Mouse (Mus musculus): ENCODE measurements around the gene Rplp0. TPM values are rescaled to one million over a fixed set of nuclear protein-coding genes. Genes with fewer than 3 reads are reported as not detected.

Rplp0 gene
- polyA plus RNA-seq, 2 experiments: 2,068 to 3,411 TPM

DNA sequence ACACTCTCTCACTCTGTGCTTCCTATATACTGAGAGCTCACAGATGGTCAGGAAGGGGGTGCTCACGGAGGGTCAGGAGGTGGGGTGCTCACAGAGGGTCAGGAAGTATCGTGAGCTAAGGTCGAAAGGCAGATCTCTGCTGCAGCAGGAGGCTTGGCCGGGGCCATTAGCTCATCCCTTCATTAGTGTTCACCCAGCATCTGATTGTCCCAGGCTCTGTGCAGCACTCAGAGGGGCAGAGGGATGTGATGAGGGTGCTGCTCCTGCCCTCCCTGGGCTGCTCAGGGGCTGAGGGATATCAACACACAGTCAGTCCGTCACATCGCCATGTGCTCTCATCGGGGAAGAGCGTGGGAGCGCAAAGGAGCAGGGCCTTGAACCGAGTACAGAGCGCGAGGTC is 34.8 kb upstream of the Rplp0 start:
- 0 out of 2 replicates have a peak, but pooled peaks cover 3% of the 10 kb centered on the region for H3K36me3 ChIP-seq (ENCODE audit: control insufficient read depth, insufficient read depth, low read length)
- no peaks in the 10 kb centered on the region for H3K9me3 ChIP-seq (ENCODE audit: control insufficient read depth, low read length)
- no peak for TF ChIP-seq POLR2A (IDR thresholded peaks at IDR 0.05; ENCODE audit: borderline replicate concordance, extremely low read depth, insufficient read depth, insufficient read length)
- DNase-seq (ENCODE audit: low spot score): no peak
- peak overlapping the region; percentile 71; the same call in 1 of the 2 replicates for H3K27ac ChIP-seq (replicated peaks; ENCODE audit: low read depth, low read length)
- H3K4me1 ChIP-seq (ENCODE audit: control insufficient read depth, insufficient read depth, low read length): peaks cover 55% of the 10 kb centered on the region
- H3K9ac ChIP-seq (ENCODE audit: low read depth, low read length, severe bottlenecking): peak overlapping the region; percentile 26; the same call in 1 of the 2 replicates
- H3K4me3 ChIP-seq (replicated peaks; ENCODE audit: low read length): no peak overlapping the region
- ATAC-seq (ENCODE audit: low FRiP score, low read depth): no peak; the same call in 1 of the 2 replicates
- H3K27me3 ChIP-seq (ENCODE audit: control insufficient read depth, insufficient read depth, low read length): no peaks in the 10 kb centered on the region
- H3K4me2 ChIP-seq (replicated peaks; ENCODE audit: low read depth, low read length, severe bottlenecking): peak overlapping the region; percentile 36
- WGBS: 61% methylated on average over 12 of the region's 12 CpGs

DNA sequence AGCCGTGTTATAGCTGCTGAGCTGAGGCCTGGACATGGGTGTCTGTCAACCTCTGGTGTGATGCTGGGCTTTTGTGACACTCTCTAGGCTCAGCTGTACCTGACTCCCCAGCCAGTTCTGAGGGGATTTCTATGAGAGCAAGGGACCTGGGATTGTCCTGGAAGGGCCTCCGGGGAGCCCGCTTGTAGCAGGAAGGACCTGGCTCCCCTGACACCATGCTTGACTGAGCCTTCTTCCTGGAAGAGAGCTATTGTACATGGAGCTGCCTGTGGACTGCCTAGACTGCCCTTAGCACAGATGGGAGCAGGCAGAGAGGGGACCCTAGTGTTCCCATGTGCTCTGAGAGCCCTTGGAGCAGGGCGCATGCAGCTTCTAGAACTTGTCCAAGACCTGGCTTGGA is 33.9 kb upstream of the Rplp0 start:
- Histone ChIP-seq H3K9me3 (ENCODE audit: control insufficient read depth, low read length) (no peaks in the 10 kb centered on the region), H3K27me3 (ENCODE audit: control insufficient read depth, insufficient read depth, low read length) (no peaks in the 10 kb centered on the region), H3K36me3 (ENCODE audit: control insufficient read depth, insufficient read depth, low read length) (0 out of 2 replicates have a peak, but pooled peaks cover 3% of the 10 kb centered on the region), H3K4me1 (ENCODE audit: control insufficient read depth, insufficient read depth, low read length) (peaks cover 65% of the 10 kb centered on the region), H3K4me3 (replicated peaks; ENCODE audit: low read length) (no peak overlapping the region), H3K4me2 (replicated peaks; ENCODE audit: low read depth, low read length, severe bottlenecking) (no peak overlapping the region), H3K27ac (replicated peaks; ENCODE audit: low read depth, low read length) (no peak overlapping the region; the same call in 1 of the 2 replicates), H3K9ac (ENCODE audit: low read depth, low read length, severe bottlenecking) (no peak overlapping the region)
- no peak for DNase-seq (ENCODE audit: low spot score)
- WGBS: 77% methylated on average over 4 of the region's 4 CpGs
- no peak for ATAC-seq (ENCODE audit: low FRiP score, low read depth)
- TF ChIP-seq POLR2A (IDR thresholded peaks at IDR 0.05; ENCODE audit: borderline replicate concordance, extremely low read depth, insufficient read depth, insufficient read length): no peak

DNA sequence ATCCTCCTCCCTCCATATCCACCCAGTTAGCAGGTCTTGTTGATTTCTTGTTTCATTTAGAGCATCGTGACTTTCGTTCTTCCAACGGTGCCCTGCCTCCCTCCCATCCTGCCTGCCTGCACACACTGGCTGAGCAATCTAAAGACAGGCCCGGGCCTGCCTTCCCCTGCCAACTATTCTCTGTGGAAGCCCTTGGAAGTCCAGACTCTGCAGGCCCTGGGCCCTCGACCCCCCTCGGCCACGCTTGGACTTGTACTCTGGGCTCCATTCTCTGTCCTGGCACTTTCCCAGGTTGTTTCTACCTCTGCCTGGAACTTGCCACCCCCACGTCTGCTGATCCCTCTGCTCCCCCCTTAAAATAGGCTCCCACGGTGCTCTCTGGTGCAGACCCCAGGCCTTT is 33.3 kb upstream of the Rplp0 start:
- no peak overlapping the region for H3K4me3 ChIP-seq (replicated peaks; ENCODE audit: low read length)
- no peak for ATAC-seq (ENCODE audit: low FRiP score, low read depth)
- no peak for TF ChIP-seq POLR2A (IDR thresholded peaks at IDR 0.05; ENCODE audit: borderline replicate concordance, extremely low read depth, insufficient read depth, insufficient read length)
- 0 out of 2 replicates have a peak, but pooled peaks cover 3% of the 10 kb centered on the region for H3K36me3 ChIP-seq (ENCODE audit: control insufficient read depth, insufficient read depth, low read length)
- no peak overlapping the region for H3K4me2 ChIP-seq (replicated peaks; ENCODE audit: low read depth, low read length, severe bottlenecking)
- H3K27ac ChIP-seq (replicated peaks; ENCODE audit: low read depth, low read length): no peak overlapping the region
- H3K9me3 ChIP-seq (ENCODE audit: control insufficient read depth, low read length): no peaks in the 10 kb centered on the region
- H3K27me3 ChIP-seq (ENCODE audit: control insufficient read depth, insufficient read depth, low read length): no peaks in the 10 kb centered on the region
- DNase-seq (ENCODE audit: low spot score): no peak
- peaks cover 70% of the 10 kb centered on the region for H3K4me1 ChIP-seq (ENCODE audit: control insufficient read depth, insufficient read depth, low read length)
- no peak overlapping the region for H3K9ac ChIP-seq (ENCODE audit: low read depth, low read length, severe bottlenecking)
- WGBS: 71% methylated on average over 9 of the region's 9 CpGs

DNA sequence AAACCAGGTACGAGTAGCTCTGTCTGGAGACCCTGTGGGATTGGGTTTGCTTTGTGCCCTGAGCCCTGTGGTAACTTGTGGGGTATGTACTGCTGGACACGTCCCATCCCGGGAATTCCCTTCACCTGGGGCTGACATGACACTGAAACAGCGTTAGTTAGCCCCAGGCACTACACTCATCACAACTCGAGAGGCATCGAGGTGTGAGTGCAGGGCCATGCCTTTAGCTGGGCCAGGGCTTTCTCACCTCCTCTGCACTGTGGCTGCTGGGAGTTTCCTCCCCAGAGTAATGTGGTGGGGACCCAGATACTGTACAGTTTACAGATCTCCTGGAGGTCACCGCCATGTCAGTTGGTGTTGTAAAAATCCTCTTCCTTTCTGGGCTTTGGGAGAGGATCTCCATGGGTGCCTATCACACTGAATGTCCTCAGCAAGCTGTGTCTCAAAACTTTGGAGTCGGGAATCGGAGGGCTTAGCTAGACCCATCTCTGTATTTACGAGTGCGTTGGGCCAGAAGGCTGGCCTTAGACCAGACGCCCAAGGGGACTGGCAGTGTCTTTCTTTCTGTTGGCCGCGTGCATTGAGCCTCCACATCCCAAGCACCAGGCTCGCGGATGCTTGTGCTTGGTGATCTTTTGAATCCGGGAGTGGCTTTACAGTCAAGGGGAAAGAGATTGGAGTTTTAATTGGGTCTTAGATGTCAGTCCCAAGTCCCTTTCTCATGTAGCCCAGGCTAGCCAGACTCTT is 32.6 kb upstream of the Rplp0 start:
- no peak for ATAC-seq (ENCODE audit: low FRiP score, low read depth)
- Histone ChIP-seq H3K27ac (replicated peaks; ENCODE audit: low read depth, low read length) (no peak overlapping the region), H3K36me3 (ENCODE audit: control insufficient read depth, insufficient read depth, low read length) (0 out of 2 replicates have a peak, but pooled peaks cover 3% of the 10 kb centered on the region), H3K9me3 (ENCODE audit: control insufficient read depth, low read length) (no peaks in the 10 kb centered on the region), H3K4me2 (replicated peaks; ENCODE audit: low read depth, low read length, severe bottlenecking) (no peak overlapping the region), H3K4me1 (ENCODE audit: control insufficient read depth, insufficient read depth, low read length) (peaks cover 73% of the 10 kb centered on the region), H3K9ac (ENCODE audit: low read depth, low read length, severe bottlenecking) (no peak overlapping the region), H3K27me3 (ENCODE audit: control insufficient read depth, insufficient read depth, low read length) (no peaks in the 10 kb centered on the region), H3K4me3 (replicated peaks; ENCODE audit: low read length) (no peak overlapping the region)
- TF ChIP-seq POLR2A (IDR thresholded peaks at IDR 0.05; ENCODE audit: borderline replicate concordance, extremely low read depth, insufficient read depth, insufficient read length): no peak
- 85% methylated on average over 17 of the region's 17 CpGs for WGBS
- no peak for DNase-seq (ENCODE audit: low spot score)

DNA sequence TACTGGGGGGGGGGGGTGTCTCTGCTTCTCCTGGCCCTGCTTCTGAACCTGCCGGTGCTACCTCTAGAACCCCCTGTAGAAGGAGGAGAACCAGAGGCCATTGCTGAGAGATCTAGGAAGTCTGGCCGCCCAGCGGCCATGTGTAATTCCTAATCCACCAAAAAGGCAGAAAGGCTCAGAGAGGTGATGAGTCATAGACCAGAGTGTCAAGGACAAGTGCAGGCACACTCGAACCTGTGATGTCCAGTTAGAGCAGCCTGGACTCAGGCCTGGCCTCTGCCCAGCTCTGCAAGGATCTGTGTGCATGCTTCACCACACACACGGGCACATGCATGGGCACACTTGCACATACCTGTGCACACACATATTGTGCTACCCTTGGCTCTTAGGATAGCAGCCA is 31.1 kb upstream of the Rplp0 start:
- Histone ChIP-seq H3K36me3 (ENCODE audit: control insufficient read depth, insufficient read depth, low read length) (0 out of 2 replicates have a peak, but pooled peaks cover 7% of the 10 kb centered on the region), H3K9me3 (ENCODE audit: control insufficient read depth, low read length) (no peaks in the 10 kb centered on the region), H3K9ac (ENCODE audit: low read depth, low read length, severe bottlenecking) (no peak overlapping the region), H3K4me2 (replicated peaks; ENCODE audit: low read depth, low read length, severe bottlenecking) (no peak overlapping the region), H3K4me1 (ENCODE audit: control insufficient read depth, insufficient read depth, low read length) (peaks cover 74% of the 10 kb centered on the region), H3K27ac (replicated peaks; ENCODE audit: low read depth, low read length) (no peak overlapping the region), H3K27me3 (ENCODE audit: control insufficient read depth, insufficient read depth, low read length) (no peaks in the 10 kb centered on the region), H3K4me3 (replicated peaks; ENCODE audit: low read length) (no peak overlapping the region)
- no peak for DNase-seq (ENCODE audit: low spot score)
- no peak for TF ChIP-seq POLR2A (IDR thresholded peaks at IDR 0.05; ENCODE audit: borderline replicate concordance, extremely low read depth, insufficient read depth, insufficient read length)
- WGBS: 90% methylated on average over 5 of the region's 5 CpGs
- ATAC-seq (ENCODE audit: low FRiP score, low read depth): no peak

All from limb, embryonic 14.5 days (tissue).